Mouse (Mus musculus) cerebellum, adult 2 months (tissue): ENCODE results near the gene H2-Oa. TPM values are rescaled to one million over a fixed set of nuclear protein-coding genes. Genes with fewer than 3 reads are reported as not detected.

Source experiments
- DNase-seq, 2 experiments: peaks; one replicate each; pipeline ENCODE4 v3.0.0; 2021
- H3K27ac ChIP-seq: fragments of 200-500 bp; 2 replicates; pipeline ENCODE4 v1.5.1; 2012; ENCODE audit warnings: low read length, control low read depth, inconsistent platforms; ENCODE audit not compliant: insufficient read depth
- H3K27me3 ChIP-seq: fragments of 200-500 bp; 2 replicates; pipeline ENCODE4 v1.6.1; 2012; ENCODE audit warnings: inconsistent platforms, mild to moderate bottlenecking, low read length, moderate library complexity; ENCODE audit not compliant: control insufficient read depth, insufficient read depth
- H3K4me1 ChIP-seq: fragments of 200-500 bp; 2 replicates; pipeline ENCODE4 v1.6.1; 2011; ENCODE audit warnings: low read length; ENCODE audit not compliant: control insufficient read depth, insufficient read depth
- H3K4me3 ChIP-seq: fragments of 200-500 bp; replicated peaks from 2 replicates; pipeline ENCODE3; 2011; ENCODE audit warnings: mild to moderate bottlenecking, low read depth, low read length, control low read depth; ENCODE audit not compliant: insufficient read depth
- CTCF ChIP-seq: fragments of 200-500 bp; IDR thresholded peaks from 2 replicates; pipeline ENCODE4 v1.5.1; 2011; ENCODE audit warnings: low read depth, mild to moderate bottlenecking, control low read depth, low read length, moderate library complexity, borderline replicate concordance; ENCODE audit not compliant: insufficient read depth
- POLR2A ChIP-seq: fragments of 200-500 bp; IDR thresholded peaks from 2 replicates; pipeline ENCODE4 v1.6.1; 2011; ENCODE audit warnings: low read length, control low read depth, borderline replicate concordance; ENCODE audit not compliant: insufficient read depth
- WGBS: fragments of 180-500 bp; shearing (Covaris S2); methylation state at CpG from one replicate; pipeline ENCODE4 v1.1.7; 2018; 5-methylcytosine and 5-hydroxymethylcytosine counted together
- polyA plus RNA-seq: library from polyadenylated mRNA; depleted of rRNA; stranded (reverse); fragments of >200 nt; gene quantifications from 2 replicates; pipeline ENCODE4 v1.2.3, GENCODE M21; 2012

Gene H2-Oa
- polyA plus RNA-seq, 1 experiment: 0.34 TPM

- H3K4me1 ChIP-seq: no peaks in the 10 kb centered on the region
- no peak for TF ChIP-seq POLR2A
- TF ChIP-seq CTCF: no peak
- H3K4me3 ChIP-seq: no peak overlapping the region
- no peak overlapping the region for H3K27ac ChIP-seq
- 84% methylated on average over 27 of the region's 27 CpGs for WGBS
- DNase-seq: no peak
- no peaks in the 10 kb centered on the region for H3K27me3 ChIP-seq
Observed at GRCm38 (mm10) chr17:34094283-34095035, 2.3 kb downstream of the H2-Oa start.

- TF ChIP-seq POLR2A (no peak), CTCF (no peak)
- 68% methylated on average over 3 of the region's 3 CpGs for WGBS
- H3K27me3 ChIP-seq: no peaks in the 10 kb centered on the region
- H3K27ac ChIP-seq: no peak overlapping the region
- DNase-seq: no peak
- H3K4me3 ChIP-seq: no peak overlapping the region
- no peaks in the 10 kb centered on the region for H3K4me1 ChIP-seq
Observed at GRCm38 (mm10) chr17:34096497-34097010, 4.4 kb downstream of the H2-Oa start.

- H3K4me3 ChIP-seq: no peak overlapping the region
- 34% methylated on average over 5 of the region's 5 CpGs for WGBS
- DNase-seq: no peak
- no peaks in the 10 kb centered on the region for H3K4me1 ChIP-seq
- no peak for TF ChIP-seq POLR2A
- no peak for TF ChIP-seq CTCF
- no peak overlapping the region for H3K27ac ChIP-seq
- H3K27me3 ChIP-seq: no peaks in the 10 kb centered on the region
Observed at GRCm38 (mm10) chr17:34097272-34097671, 5.1 kb downstream of the H2-Oa start.

GRCm38 (mm10) chr17:34098709-34099479, 6.8 kb downstream of the H2-Oa start:
- 59% methylated on average over 10 of the region's 10 CpGs for WGBS
- no peak overlapping the region for H3K4me3 ChIP-seq
- no peak for DNase-seq
- H3K4me1 ChIP-seq: no peaks in the 10 kb centered on the region
- no peaks in the 10 kb centered on the region for H3K27me3 ChIP-seq
- H3K27ac ChIP-seq: no peak overlapping the region
- no peak for TF ChIP-seq POLR2A
- no peak for TF ChIP-seq CTCF

GRCm38 (mm10) chr17:34099531-34099930, 7.4 kb downstream of the H2-Oa start:
- H3K27ac ChIP-seq: no peak overlapping the region
- 36% methylated on average over 5 of the region's 5 CpGs for WGBS
- no peaks in the 10 kb centered on the region for H3K4me1 ChIP-seq
- no peak for TF ChIP-seq CTCF
- TF ChIP-seq POLR2A: no peak
- DNase-seq: no peak
- no peaks in the 10 kb centered on the region for H3K27me3 ChIP-seq
- H3K4me3 ChIP-seq: no peak overlapping the region

DNA sequence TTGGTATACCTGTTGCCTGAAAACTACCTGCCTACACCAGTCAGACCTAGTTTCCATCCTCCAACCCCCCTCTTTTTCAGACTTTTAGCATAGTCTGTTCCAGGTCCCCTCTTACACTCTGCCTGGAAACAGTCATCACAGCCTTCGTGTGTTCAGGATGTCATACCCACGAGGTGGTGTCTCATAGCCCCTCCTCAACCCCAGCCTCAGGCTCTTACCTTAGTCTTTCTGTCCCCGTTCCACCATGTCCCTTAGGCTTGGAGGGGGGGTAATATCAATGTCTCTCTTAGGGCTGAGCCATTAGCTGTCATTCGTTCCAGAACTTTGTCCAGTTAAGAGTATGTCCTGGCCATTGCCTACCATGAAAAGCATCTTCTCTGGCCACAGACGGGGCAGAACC, 9.0 kb downstream of the H2-Oa start:
- no peak overlapping the region for H3K4me3 ChIP-seq
- TF ChIP-seq POLR2A (no peak), CTCF (no peak)
- no peak overlapping the region for H3K27ac ChIP-seq
- H3K4me1 ChIP-seq: no peaks in the 10 kb centered on the region
- 28% methylated on average over 5 of the region's 5 CpGs for WGBS
- H3K27me3 ChIP-seq: no peaks in the 10 kb centered on the region; the same call in 1 of the 2 replicates
- no peak for DNase-seq

- DNase-seq: peak; percentile 80 to 90
- H3K4me1 ChIP-seq: no peaks in the 10 kb centered on the region
- 2% methylated on average over 12 of the region's 12 CpGs for WGBS
- peak overlapping the region; percentile 11 for H3K4me3 ChIP-seq
- no peak for TF ChIP-seq POLR2A
- TF ChIP-seq CTCF: peak; percentile 78
- H3K27me3 ChIP-seq: no peaks in the 10 kb centered on the region; the same call in 1 of the 2 replicates
- no peak overlapping the region for H3K27ac ChIP-seq
Observed at GRCm38 (mm10) chr17:34101604-34102032, 9.5 kb downstream of the H2-Oa start.
